ENCODE assay signal across 8 mouse cellular contexts in the genomic region with DNA sequence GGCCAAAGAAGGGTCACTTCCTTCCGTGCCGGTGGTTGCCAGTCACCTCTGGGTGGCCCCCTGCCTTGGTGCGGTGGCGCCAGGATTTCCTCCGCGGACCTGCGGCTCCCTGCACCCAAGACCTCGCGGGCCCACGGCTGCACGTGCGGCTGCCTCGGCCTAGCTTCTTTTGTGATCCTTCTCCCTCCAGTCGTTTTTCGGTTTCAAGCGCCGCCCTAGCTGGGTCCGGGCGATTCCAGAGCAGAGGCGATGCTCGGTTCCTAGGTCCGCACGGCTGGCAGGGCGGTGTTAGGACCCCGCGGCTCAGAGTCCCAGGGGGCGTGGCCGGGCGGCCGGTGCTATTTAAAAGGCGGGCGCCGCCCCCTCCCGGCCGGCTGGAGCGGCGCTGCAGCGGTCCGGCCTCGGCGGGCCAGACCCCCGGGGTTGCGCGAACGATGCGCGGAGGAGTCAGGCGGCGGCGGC. TPM values are rescaled to one million over a fixed set of nuclear protein-coding genes. Genes with fewer than 3 reads are reported as not detected.
DNase-seq lines count a peak whose midpoint lies in the region; ATAC-seq lines count a peak whose summit lies in the region.

No protein-coding gene starts in this region.

- H3K4me1 ChIP-seq in intestine, embryonic 14.5 days (replicated peaks; ENCODE audit: control insufficient read depth, insufficient read depth, low read length), result peaks cover 20% of the 10 kb centered on the region
- peaks cover 41% of the 10 kb centered on the region for H3K4me1 ChIP-seq in limb, embryonic 10.5 days
- H3K4me1 ChIP-seq in midbrain, embryonic 10.5 days, result peaks cover 40% of the 10 kb centered on the region

- H3K4me2 ChIP-seq in intestine, embryonic 14.5 days (ENCODE audit: low read length), result peak overlapping the region; percentile 72

- H3K36me3 ChIP-seq in intestine, embryonic 14.5 days (ENCODE audit: control insufficient read depth, insufficient read depth, low read length), result no peaks in the 10 kb centered on the region
- no peaks in the 10 kb centered on the region for H3K36me3 ChIP-seq in limb, embryonic 10.5 days
- no peaks in the 10 kb centered on the region for H3K36me3 ChIP-seq in midbrain, embryonic 10.5 days

- peak; percentile 75 to 87 for DNase-seq in adrenal gland, adult 18-20 months (ENCODE audit: low spot score in 2 of 2)
- peak; percentile 79 to 84 for DNase-seq in gastrocnemius, postnatal 4 days (ENCODE audit: low spot score in 2 of 2)
- DNase-seq in intestine, embryonic 14.5 days (ENCODE audit: low spot score), result peak; percentile 89
- DNase-seq in limb, embryonic 10.5 days (ENCODE audit: low spot score), result peak; percentile 86
- DNase-seq in midbrain, embryonic 10.5 days (ENCODE audit: low spot score), result peak; percentile 82
- DNase-seq in right cerebral cortex, postnatal 4 days, result peak; percentile 81
- DNase-seq in yolk sac, embryonic 10.5 days (ENCODE audit: low spot score), result peak; percentile 74

- under 1% methylated on average over 49 of the region's 50 CpGs for WGBS in intestine, embryonic 14.5 days
- under 1% methylated on average over 50 of the region's 50 CpGs for WGBS in limb, embryonic 10.5 days
- under 1% methylated on average over 50 of the region's 50 CpGs for WGBS in midbrain, embryonic 10.5 days

- peak; percentile 34 for ATAC-seq in common myeloid progenitor, adult 5-6 weeks (replicated peaks; ENCODE audit: low read depth, poor library complexity, severe bottlenecking)
- ATAC-seq in intestine, embryonic 14.5 days (replicated peaks; ENCODE audit: low FRiP score, low TSS enrichment, low read depth), result peak; percentile 91

- peak overlapping the region; percentile 41 for H3K4me3 ChIP-seq in intestine, embryonic 14.5 days (ENCODE audit: low read depth, low read length)
- H3K4me3 ChIP-seq in limb, embryonic 10.5 days, result peak overlapping the region; percentile 57
- H3K4me3 ChIP-seq in midbrain, embryonic 10.5 days, result peak overlapping the region; percentile 59

- no peak overlapping the region for H3K27ac ChIP-seq in intestine, embryonic 14.5 days (ENCODE audit: low read depth)
- peak overlapping the region; percentile 82 for H3K27ac ChIP-seq in limb, embryonic 10.5 days
- H3K27ac ChIP-seq in midbrain, embryonic 10.5 days (replicated peaks), result peak overlapping the region; percentile 81

- peak overlapping the region; percentile 40 for H3K9ac ChIP-seq in intestine, embryonic 14.5 days (ENCODE audit: low read length)

- H3K9me3 ChIP-seq in intestine, embryonic 14.5 days (ENCODE audit: control insufficient read depth, low read length), result no peaks in the 10 kb centered on the region
- no peaks in the 10 kb centered on the region for H3K9me3 ChIP-seq in limb, embryonic 10.5 days (replicated peaks)
- H3K9me3 ChIP-seq in midbrain, embryonic 10.5 days (replicated peaks), result no peaks in the 10 kb centered on the region

- no peaks in the 10 kb centered on the region for H3K27me3 ChIP-seq in intestine, embryonic 14.5 days (replicated peaks; ENCODE audit: control insufficient read depth, insufficient read depth, low read length)
- peaks cover 67% of the 10 kb centered on the region for H3K27me3 ChIP-seq in limb, embryonic 10.5 days (ENCODE audit: low read depth, poor library complexity, severe bottlenecking)
- H3K27me3 ChIP-seq in midbrain, embryonic 10.5 days (ENCODE audit: low read depth, poor library complexity, severe bottlenecking), result peaks cover 52% of the 10 kb centered on the region

RNA-seq across cellular contexts. Expression of a gene that starts 0.6 kb away (rescaled TPM):
- 10 to 100 TPM; 12.7 to 28.1 TPM for total RNA-seq in adrenal gland, adult 18-20 months (2021)
- total RNA-seq in common myeloid progenitor, adult 5-6 weeks (2017), result not detected in 2 replicates
- 10 to 100 TPM; 12.8 to 14.6 TPM for total RNA-seq in gastrocnemius, postnatal 4 days (2021)
- polyA plus RNA-seq in intestine, embryonic 14.5 days (2014; fragmentation: Nextera tagmentation; extraction: Ambion mirVana), result 13.0 and 14.9 TPM in 2 replicates
- 2.8 and 3.6 TPM in 2 replicates for polyA plus RNA-seq in limb, embryonic 10.5 days (2016; fragmentation: Nextera tagmentation; extraction: Ambion mirVana)
- 5.2 and 5.7 TPM in 2 replicates for polyA plus RNA-seq in midbrain, embryonic 10.5 days (2016; fragmentation: Nextera tagmentation; extraction: Ambion mirVana)

RNA-seq across cellular contexts. Expression of a gene that starts 49.4 kb away (rescaled TPM):
- total RNA-seq in adrenal gland, adult 18-20 months (2021), result not detected
- not detected in 2 replicates for total RNA-seq in common myeloid progenitor, adult 5-6 weeks (2017)
- under 1 TPM in 1 of 2 experiments, not detected in 1; 0.12 TPM for total RNA-seq in gastrocnemius, postnatal 4 days (2021)
- polyA plus RNA-seq in intestine, embryonic 14.5 days (2014; fragmentation: Nextera tagmentation; extraction: Ambion mirVana), result not detected in 2 replicates
- 0.05 TPM in 1 of 2 replicates, not detected in the other for polyA plus RNA-seq in limb, embryonic 10.5 days (2016; fragmentation: Nextera tagmentation; extraction: Ambion mirVana)
- not detected in 2 replicates for polyA plus RNA-seq in midbrain, embryonic 10.5 days (2016; fragmentation: Nextera tagmentation; extraction: Ambion mirVana)

Comparison
In these comparisons a context has a peak if more than half of its experiments do, and no peak if none do; other contexts are left out.
1. RNA of a gene that starts 0.6 kb away (total RNA-seq): 12.7 to 28.1 TPM in adrenal gland, adult 18-20 months and 12.8 to 14.6 TPM in gastrocnemius, postnatal 4 days; not detected in common myeloid progenitor, adult 5-6 weeks; every median in the first group is over 10 times any median in the second.
2. Peak in every context shown above with its lines, with median percentiles within 50 percentile points of each other: DNase-seq and H3K4me3 ChIP-seq.